Mouse (Mus musculus) cerebellum, adult 9-11 months (tissue): ENCODE measurements around the gene Zbed4.
"Not testable (repeated sequence)": the region's sequence is repeated elsewhere in the genome, so short reads cannot be mapped to it uniquely, and the experiment has no call there.

Experiments used
- DNase-seq: peaks from one replicate; pipeline ENCODE4 v3.0.0; 2022

Zbed4 gene

GRCm38 (mm10) chr15:88751564-88752402 lies at the start of gene Zbed4:
Gene Zbed4 (plus strand): TSS chr15:88751660.
- DNase-seq: no peak

- DNase-seq: no peak
Observed at GRCm38 (mm10) chr15:88702501-88702900, 49.0 kb upstream of the Zbed4 start.

DNA sequence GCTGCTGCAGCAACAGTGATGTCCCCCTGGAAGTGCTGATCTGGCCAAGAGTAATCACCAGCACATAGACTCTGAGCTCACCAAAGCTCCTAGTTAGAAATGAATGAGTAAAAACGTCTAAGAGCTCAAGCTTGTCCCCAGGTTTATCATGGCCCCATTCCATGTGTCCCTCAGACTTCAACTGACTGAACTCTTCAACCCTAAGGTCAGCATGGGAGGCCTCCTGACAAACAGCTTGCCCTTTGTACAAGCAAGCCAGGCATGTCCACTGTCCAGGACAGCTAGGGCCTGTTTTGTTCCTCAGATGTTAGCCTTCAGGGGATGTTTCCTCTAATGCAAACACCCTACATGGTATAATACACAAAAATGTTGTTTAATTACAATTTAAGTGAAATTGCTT lies 47.2 kb upstream of the Zbed4 start:
- no peak for DNase-seq

- no peak for DNase-seq
Observed at GRCm38 (mm10) chr15:88706320-88706719, 45.1 kb upstream of the Zbed4 start.

- not testable (repeated sequence) for DNase-seq
Observed at GRCm38 (mm10) chr15:88706987-88707386, 44.5 kb upstream of the Zbed4 start.

DNA sequence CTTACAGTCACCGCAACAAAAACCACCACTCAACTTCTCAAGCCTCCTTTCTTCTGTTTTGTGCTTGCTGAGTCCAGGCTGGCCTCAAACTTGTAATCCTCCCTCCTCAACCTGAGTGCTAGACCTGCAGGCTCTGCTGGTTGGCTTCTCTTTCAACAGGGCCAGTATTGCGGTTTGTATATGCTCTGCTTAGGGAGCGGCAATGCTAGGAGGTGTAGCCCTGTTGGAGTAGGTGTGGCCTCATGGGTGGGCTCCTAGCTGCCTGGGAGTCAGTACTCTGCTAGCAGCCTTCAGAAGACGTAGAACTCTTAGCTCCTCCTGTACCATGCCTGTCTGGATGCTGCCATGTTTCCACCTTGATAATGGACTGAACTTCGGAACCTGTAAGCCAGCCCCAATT lies 43.3 kb upstream of the Zbed4 start:
- DNase-seq: no peak

DNA sequence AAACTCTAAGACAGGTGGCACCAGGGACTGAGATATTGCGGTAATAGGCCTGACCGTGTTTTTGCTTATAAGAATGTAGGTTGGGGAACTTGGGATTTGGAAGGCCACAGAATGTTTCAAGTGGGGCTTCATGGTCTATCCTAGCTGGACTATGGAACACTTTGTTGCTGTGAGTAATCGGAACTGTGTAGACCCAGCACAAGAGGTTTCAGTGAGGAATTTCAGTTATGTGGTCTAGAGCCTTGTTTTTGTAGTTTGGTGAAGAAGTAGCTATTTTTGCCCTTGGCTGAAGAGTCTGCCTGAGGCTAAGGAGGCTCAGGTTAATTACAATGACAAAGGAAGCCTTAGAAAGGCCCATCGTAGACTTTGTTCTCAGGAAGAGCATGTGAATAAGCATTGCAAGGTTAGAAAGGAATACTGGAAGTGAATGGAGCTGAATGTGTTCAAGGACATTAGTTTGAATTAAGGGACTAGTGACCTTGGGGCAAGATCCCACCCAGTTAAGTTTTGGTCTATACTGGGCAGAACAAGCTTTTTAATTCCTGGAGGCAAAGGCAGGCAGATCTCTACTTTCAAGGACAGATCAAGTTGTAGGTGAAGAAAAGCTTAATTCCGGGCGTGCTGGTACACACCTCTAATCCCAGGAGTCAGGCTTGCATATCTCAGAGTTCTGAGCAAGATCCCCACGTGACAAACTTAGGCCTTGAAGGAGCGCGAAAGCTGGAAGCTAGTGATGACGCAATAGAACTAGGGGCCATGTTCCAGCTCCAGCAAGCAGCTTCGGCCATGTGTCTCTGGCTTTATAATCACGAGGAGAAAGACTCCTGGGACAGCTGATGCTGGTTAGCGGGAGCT lies 42.6 kb upstream of the Zbed4 start:
- DNase-seq: no peak

DNA sequence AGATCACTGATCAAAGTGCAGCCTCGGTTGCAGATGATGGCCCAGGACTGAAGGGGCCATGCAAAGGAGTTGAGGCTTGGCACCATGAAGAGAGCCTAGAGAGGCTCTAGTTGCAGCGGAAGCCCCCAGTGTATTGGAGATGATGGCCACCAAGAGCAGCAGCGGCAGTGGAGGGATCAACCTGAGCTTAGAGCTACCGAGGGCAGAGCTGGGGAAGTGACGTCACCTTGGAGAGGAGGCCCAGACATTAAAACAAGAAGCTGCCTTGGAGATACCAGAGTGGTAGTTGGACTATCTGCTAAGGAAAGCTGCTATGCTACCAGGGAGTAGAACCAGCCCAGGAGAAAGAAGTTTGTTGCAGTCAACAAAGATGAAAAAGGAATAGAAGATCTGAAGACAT lies 41.6 kb upstream of the Zbed4 start:
- no peak for DNase-seq

DNA sequence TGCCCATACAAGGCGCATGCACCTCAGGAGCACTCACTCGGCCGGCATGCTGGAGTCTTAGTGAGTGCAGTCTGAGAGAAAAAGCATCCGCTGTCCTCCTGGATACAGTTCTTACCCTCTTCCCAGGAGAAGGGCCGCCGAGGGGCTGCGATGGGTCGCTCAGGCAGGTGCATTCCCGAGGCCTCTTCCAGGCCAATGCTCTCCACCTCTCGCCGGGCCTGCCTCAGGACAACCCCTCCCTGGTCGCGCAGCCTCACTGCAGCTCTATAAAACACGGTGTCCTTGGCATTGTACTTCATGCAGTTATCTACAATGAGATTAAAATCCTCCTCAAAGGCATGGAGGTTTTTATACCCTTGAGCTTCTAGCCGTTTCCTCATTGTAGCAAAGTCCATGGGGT lies 39.0 kb upstream of the Zbed4 start:
- DNase-seq: no peak

DNA sequence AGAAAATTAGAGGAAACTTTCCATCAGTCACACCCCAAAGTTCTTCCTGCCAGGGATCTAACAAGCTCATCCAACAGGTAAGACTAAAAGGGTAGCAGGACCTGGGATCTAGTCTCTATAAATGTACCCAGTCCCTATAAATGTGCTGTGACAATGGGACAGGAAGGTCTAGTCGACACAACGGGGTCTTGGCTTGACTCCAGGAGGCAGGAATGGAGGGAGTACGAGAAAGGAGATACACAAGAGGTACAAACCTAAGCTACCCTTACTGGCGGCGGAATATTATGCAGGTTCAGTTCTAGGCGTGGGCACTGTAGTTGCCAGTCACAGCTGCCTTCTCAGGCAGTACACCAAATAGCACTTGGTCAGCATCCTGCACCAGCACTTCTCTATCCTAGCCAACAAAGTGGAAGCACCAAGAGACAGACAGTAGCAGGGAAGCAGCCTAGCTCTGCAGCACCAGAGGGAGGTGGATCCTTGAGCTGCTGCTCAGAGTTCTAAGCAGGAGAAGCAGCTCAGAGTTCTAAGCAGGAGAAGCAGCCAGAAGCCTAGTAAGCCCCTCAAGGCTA lies 37.4 kb upstream of the Zbed4 start:
- DNase-seq: no peak

GRCm38 (mm10) chr15:88716350-88716749 lies 35.1 kb upstream of the Zbed4 start:
- DNase-seq: no peak

DNA sequence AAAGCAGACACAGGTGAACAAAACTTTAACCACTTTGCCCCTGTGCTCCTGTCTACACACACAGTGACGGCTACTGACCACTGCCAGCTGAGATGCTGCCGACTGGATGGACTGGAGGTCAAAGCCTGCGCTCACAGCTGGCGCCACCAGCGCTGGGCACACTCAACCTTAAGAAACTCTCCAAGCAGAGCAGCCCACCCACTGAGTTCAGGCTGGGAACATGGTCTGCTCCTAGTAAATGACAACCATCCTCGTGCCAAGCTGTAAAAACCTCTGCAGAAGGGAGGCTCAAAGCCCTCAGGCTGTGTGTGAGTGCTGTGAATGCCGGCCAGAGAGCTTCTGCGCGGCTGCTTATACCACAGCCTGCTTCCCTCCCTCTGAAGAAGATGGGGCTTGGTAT lies 34.2 kb upstream of the Zbed4 start:
- DNase-seq: no peak

DNA sequence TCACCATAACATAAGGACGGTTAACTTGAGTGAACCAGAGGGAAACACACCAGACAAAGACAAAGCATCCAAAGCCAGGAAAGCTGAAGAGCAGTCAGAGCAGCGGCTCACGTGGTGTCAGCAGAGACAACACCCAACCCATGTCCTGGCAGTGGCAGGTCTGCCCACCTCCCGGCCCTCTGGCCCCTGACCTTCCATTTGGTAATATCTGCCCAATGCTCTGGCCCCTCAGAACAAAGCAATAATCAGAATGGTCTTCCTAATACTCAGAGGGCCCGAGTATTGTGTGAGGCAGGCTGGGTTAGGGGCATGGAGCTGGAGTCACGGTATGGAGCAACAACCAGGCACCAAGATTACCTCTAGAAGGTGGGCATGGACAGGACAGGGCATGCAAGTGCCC lies 28.3 kb upstream of the Zbed4 start:
- no peak for DNase-seq

DNA sequence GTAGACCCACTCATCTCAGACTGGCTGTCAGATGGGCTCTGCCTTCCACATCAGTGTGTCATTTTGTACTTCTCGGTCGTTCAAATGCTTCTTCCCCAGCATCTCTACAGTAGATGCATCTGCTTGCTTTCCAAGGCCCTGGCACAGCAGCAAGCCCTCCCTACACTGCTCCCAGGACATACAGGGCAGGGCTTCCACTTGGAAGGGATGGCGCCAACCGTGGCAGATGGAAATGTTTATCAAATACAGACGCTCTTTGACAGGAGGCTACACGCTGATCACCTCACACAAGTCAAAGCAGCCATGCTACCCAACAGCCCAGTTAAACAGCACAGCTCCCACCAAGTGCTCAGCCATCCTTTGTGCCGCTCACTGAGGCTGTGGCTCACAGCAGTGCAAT lies 27.1 kb upstream of the Zbed4 start:
- DNase-seq: peak; percentile 85

DNA sequence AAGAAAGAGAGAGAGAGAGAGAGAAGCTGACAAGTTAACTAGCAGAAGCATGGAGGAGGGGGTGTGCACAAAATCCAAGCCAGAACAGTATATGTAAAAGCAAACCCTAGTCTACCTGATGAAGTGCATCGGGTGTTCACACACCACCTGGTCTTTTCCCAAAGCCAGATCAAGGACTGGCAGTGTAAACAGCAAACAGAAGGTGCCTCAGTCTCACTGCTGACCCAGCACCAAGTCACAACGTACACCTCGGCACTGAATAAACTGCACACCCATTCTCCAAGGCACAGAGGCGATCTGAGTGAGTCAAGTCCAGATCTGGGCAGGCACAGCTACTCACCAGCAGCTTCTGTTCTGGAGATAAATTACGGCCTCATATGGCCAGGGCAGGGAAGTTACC lies 26.4 kb upstream of the Zbed4 start:
- DNase-seq: peak; percentile 55

DNA sequence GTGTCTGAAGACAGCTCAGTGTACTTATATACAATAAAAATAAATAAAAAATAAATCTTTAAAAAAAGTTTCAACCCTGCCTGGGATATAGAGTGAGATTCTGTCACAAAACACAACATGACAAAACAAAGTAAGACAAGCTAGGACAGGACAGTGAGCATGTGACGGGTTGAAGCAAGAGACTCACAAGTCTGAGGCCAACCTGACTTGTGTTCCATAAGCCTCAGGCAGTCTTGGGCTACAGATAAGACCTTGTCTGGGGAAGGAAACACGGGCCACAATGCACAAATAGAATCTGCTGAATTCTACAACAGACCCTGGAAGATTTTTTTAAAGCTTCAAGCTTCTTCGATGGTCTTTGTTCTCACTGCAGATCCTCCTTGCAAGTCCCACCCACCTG lies 24.3 kb upstream of the Zbed4 start:
- DNase-seq: no peak

DNA sequence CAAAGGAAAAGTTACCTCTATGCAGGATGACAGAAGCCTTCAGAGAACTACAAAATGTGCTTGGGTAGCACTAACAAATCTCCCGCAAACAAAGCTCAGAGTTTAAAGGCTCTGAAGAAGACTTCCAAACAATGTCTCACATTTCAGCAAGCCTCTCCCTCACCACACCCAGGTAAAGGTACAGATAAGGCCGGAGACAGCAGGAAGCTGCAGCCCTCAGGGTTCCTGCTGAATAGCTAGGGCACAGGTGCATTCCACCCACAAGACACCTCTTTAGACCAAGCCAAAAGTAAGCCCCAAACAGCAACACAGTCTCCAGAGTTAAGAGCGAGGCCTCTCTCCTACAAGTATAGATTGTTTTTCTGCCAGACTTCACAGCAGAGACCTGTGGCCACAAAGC lies 20.7 kb upstream of the Zbed4 start:
- no peak for DNase-seq

DNA sequence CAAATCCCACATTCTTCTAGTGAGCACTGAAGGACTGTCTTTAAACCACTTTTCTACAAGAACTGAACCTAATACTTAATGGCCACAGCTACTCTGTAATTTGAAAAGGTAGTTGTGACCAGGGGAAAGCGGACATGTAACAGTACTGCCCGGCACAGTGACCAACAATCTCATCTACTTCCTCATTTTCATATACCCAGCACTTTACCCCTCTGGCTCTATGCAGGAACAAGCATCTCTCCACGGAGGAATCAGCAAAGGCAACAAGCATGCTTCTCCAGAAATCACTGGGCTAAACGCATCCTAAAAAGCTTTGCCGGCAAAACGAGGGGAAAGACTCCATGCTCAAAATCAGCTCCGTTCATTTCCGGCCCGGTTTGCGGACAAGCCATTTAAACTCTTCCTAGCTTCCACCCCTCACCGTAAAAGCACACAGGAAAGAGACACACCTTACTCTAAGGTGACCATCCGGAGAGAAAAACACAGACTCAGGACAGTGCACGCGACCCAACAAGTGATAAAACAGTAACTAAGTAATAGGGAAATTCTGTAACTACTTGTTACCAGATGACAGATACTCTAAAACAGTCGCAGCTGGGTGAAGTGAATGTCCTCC lies 18.9 kb upstream of the Zbed4 start:
- DNase-seq: no peak

GRCm38 (mm10) chr15:88733041-88733751 lies 18.3 kb upstream of the Zbed4 start:
- DNase-seq: peak; percentile 69

DNA sequence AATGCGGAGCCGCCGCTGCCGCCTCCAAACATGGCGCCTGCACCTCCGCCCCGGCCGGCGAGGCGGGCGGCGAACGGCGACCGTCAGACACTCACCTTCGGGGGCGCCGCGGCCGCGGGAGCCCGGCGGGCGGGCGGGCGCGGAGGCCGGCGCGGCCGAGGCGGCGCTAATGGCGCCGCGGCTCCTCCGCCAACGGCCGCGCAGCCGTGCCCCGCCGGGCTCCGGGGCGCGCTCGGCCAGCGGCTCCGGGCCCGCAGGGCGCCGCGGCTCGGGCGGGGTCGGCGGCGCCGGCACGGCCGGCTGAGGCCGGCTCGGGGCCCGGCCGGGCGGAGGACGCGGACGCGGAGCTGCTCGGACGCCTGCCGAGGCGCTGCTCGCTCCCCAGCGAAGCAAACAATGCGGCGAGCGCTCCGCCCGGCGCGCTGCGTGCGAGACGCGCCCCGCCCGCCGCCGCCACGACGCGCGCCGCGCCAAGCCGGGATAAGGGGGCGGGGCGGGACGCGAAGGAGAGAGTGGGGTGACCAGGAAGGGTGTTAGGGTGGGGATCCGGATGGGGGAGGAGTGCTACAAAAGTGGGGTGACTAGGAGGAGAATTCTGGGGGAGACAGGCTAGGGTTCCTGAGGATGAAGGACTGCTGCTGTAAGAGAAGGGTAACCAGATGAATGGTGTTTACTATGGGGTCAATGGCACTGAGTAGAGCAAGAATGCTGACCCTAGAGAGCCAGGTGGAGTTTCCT lies 17.5 kb upstream of the Zbed4 start, which contains the start of gene Brd1:
Brd1 (minus strand) TSS at position 400 of the 738 bp plus-strand sequence.
- DNase-seq: peak; percentile 87

- DNase-seq: no peak
Observed at GRCm38 (mm10) chr15:88736166-88736565, 15.3 kb upstream of the Zbed4 start.

DNA sequence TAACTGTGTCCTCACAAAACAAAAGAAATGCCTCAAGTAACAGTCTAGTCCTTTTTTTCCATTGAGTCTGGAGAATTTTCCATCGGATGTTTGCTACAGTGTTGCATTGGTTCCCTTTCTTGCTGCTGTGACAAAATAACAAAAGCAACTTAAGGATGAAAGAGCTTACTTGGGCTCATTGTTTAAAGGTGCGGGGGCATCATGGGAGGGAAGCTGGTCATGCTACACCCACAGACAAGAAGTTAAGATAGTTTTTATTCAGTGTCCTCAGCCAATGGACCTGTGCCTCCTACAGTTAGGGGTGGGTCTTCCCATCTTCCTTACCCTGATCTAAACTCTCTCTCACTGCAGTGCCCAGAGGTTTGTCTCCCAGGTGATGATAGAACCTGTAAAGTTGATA lies 13.0 kb upstream of the Zbed4 start:
- no peak for DNase-seq
